Mouse (Mus musculus): Measurements from ENCODE around the gene Slc25a13. TPM values are rescaled to one million over a fixed set of nuclear protein-coding genes. Genes with fewer than 3 reads are reported as not detected.
A peak's percentile ranks its signal among the peaks of the same experiment; 100 is the strongest.

The Slc25a13 gene
- polyA plus RNA-seq, 1 experiment from 2014 or later = 11.8 TPM

DNA sequence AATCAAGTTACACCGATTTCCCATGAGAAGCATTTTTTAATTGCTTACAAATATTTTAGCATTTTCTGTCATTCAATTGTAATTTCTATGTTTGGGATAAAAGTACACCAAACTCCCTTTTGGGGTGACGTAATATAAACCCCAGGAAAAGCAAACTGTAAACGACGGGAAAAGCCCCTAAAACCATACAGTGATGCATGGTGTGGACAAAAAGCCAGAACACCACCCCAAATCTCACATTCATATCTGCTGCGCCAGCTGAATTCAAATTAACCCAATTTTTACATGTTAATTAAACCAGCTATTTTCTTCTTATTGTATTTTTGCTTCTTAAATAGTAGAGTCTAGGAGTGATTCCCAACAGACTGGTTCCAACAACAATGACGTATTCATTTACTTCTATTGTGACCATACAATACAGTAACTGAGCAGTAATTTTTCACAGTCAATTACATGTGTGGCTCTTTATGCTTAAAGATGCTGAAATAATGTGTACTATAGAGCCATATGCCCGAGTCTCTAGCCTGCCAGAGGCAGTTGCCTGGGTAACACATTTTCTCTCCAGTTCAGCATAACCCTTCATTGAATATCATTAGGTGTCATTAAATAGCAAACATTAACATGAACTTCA, 53.9 kb downstream of the Slc25a13 start:
- Histone ChIP-seq H3K4me2 (ENCODE audit: low read length) (peak overlapping the region; percentile 25; the same call in 1 of the 2 replicates), H3K4me1 (ENCODE audit: control insufficient read depth, insufficient read depth, low read length) (peaks cover 25% of the 10 kb centered on the region)

DNA sequence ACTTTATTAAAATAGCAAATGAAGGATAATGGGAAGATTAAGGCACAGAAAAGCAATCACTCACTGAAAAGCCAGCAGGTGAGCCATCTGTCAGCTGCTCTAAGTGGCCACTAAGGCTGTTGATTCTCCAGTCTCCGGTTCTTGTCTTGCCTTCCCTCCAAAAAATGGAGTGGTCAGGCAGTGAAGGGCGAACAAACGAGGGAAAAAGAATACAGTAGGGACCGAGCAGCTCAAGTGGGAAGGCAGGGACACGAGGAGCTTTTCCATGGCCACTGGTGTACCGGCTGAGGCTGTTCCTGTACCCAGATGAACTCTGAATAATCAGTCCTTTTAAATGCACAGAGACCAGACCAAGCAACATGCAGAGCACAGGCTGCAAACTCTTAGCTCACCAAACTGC, 54.8 kb downstream of the Slc25a13 start:
- ATAC-seq (no peak; the same call in 1 of the 2 replicates), DNase-seq (ENCODE audit: low spot score) (peak; percentile 60)
- Histone ChIP-seq H3K4me3 (ENCODE audit: low read depth, low read length) (no peak overlapping the region), H3K9ac (ENCODE audit: low read length) (peak overlapping the region; percentile 2; the same call in 1 of the 2 replicates), H3K9me3 (replicated peaks; ENCODE audit: control insufficient read depth, low read length) (no peaks in the 10 kb centered on the region), H3K27ac (ENCODE audit: low read depth, low read length) (peak overlapping the region; percentile 72), H3K27me3 (replicated peaks; ENCODE audit: control insufficient read depth, insufficient read depth, low read length) (0 out of 2 replicates have a peak, but pooled peaks cover 7% of the 10 kb centered on the region), H3K4me2 (ENCODE audit: low read length) (no peak overlapping the region; the same call in 1 of the 2 replicates), H3K36me3 (ENCODE audit: control insufficient read depth, insufficient read depth, low read length) (no peaks in the 10 kb centered on the region), H3K4me1 (ENCODE audit: control insufficient read depth, insufficient read depth, low read length) (peaks cover 25% of the 10 kb centered on the region)
- 12% methylated on average over 6 of the region's 6 CpGs for WGBS

More for the DNA sequence above, 53.9 kb downstream of the Slc25a13 start:
- WGBS = 6% methylated on average over 7 of the region's 7 CpGs
- H3K27me3 ChIP-seq (replicated peaks; ENCODE audit: control insufficient read depth, insufficient read depth, low read length) = 0 out of 2 replicates have a peak, but pooled peaks cover 7% of the 10 kb centered on the region
- no peaks in the 10 kb centered on the region for H3K36me3 ChIP-seq (ENCODE audit: control insufficient read depth, insufficient read depth, low read length)
- no peak overlapping the region for H3K9ac ChIP-seq (ENCODE audit: low read length)
- no peak overlapping the region for H3K4me3 ChIP-seq (ENCODE audit: low read depth, low read length)
- H3K9me3 ChIP-seq (replicated peaks; ENCODE audit: control insufficient read depth, low read length) = no peaks in the 10 kb centered on the region
- peak; percentile 93 for ATAC-seq
- peak overlapping the region; percentile 72; the same call in 1 of the 2 replicates for H3K27ac ChIP-seq (ENCODE audit: low read depth, low read length)
- peak; percentile 95 for DNase-seq (ENCODE audit: low spot score)

DNA sequence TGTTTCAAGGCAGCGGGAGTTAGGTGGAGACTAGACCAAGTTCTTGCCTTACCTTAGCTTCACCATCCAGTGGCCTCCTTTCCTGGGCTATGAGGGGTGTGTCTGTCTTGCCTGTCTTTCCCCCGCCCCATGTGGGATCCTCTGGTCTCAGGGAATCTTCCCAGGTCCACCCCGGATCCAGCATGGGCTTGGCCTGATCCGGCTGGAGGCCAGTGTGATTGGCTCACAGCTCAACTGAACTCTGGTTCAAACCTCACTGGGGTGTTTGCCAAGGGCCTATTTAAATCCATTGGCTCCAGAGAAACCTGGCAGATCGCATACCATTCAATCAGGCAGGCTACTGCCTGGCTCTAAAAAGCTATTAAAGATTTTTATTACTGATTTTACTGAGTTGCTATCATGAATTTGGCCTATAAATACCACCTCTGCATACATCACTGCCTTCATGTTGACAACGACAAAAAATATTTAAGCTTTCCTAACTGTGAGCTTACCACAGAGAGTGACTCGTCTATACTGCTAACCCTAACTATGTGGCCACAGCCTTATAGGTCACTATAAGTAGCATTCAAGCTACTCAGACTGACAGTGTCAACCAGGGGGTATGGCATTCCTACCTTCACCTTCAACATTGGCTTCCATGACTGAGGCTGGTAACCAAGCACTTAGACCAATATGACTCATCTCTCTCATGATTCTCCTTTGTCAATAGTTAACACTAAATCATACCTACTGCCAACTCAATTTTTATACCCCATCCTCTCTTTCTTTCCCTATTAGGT, 56.1 kb downstream of the Slc25a13 start:
- Histone ChIP-seq H3K36me3 (ENCODE audit: control insufficient read depth, insufficient read depth, low read length) (no peaks in the 10 kb centered on the region), H3K9ac (ENCODE audit: low read length) (no peak overlapping the region), H3K27ac (ENCODE audit: low read depth, low read length) (no peak overlapping the region), H3K4me1 (ENCODE audit: control insufficient read depth, insufficient read depth, low read length) (peaks cover 25% of the 10 kb centered on the region), H3K4me2 (ENCODE audit: low read length) (no peak overlapping the region), H3K4me3 (ENCODE audit: low read depth, low read length) (no peak overlapping the region), H3K27me3 (replicated peaks; ENCODE audit: control insufficient read depth, insufficient read depth, low read length) (no peaks in the 10 kb centered on the region), H3K9me3 (replicated peaks; ENCODE audit: control insufficient read depth, low read length) (no peaks in the 10 kb centered on the region)
- no peak for DNase-seq (ENCODE audit: low spot score)
- WGBS = 85% methylated on average over 7 of the region's 7 CpGs
- ATAC-seq = no peak

DNA sequence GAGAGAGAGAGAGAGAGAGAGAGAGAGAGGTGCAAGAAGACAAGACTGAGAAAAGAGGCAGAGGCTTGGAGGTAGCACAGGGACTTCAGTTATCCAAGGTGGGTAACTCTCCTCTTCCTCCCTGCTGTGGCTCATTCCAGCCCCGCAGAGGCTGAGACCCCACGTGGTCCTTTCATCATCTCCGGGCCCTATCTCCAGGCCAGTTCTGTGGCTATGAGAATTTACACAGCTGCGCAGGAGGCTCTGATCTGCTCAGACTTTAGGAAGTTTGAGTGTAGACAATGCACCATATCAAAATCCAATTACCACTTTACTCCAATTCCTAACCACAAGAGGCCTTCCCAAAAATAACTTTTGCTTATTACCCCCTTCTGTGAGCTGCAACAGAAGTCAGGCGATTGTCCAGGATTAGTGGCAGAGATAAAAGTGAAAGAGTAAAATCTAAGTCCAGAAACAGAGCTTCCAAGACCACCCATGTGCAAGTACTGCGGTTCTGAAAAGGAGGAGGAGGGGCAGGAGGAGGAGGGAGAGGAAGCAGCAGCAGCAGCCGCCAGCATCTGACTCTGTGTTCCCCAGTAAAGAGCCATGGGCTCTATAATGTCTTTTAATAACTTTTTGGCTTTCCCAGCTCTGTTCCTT, 57.6 kb downstream of the Slc25a13 start:
- no peaks in the 10 kb centered on the region for H3K9me3 ChIP-seq (replicated peaks; ENCODE audit: control insufficient read depth, low read length)
- no peak overlapping the region for H3K9ac ChIP-seq (ENCODE audit: low read length)
- no peak overlapping the region for H3K4me2 ChIP-seq (ENCODE audit: low read length)
- peaks cover 25% of the 10 kb centered on the region for H3K4me1 ChIP-seq (ENCODE audit: control insufficient read depth, insufficient read depth, low read length)
- DNase-seq (ENCODE audit: low spot score) (peak; percentile 32), ATAC-seq (no peak)
- H3K36me3 ChIP-seq (ENCODE audit: control insufficient read depth, insufficient read depth, low read length) = no peaks in the 10 kb centered on the region
- H3K27ac ChIP-seq (ENCODE audit: low read depth, low read length) = no peak overlapping the region
- WGBS = 7% methylated on average over 7 of the region's 7 CpGs
- H3K27me3 ChIP-seq (replicated peaks; ENCODE audit: control insufficient read depth, insufficient read depth, low read length) = no peaks in the 10 kb centered on the region
- no peak overlapping the region for H3K4me3 ChIP-seq (ENCODE audit: low read depth, low read length)

DNA sequence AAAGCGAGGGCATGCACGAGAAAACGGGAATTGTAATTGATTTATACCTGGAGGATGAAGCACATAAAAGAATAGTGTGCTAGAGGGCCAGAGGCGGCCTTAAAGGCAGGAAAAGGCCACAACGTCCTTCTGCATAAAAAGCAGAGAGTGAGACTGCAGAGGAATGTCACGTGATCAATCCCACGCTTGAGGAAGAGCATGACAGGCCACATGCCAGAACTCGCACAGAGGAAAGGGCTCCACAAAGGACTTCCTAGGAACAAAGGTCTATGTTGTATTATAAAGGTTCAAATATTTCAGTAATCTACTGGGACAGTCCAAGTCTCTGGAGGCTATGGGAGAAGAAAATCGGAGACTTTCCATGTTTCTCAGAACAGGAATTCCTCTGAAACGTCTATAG, 63.5 kb downstream of the Slc25a13 start:
- no peak overlapping the region for H3K9ac ChIP-seq (ENCODE audit: low read length)
- DNase-seq (ENCODE audit: low spot score) = no peak
- H3K36me3 ChIP-seq (ENCODE audit: control insufficient read depth, insufficient read depth, low read length) = no peaks in the 10 kb centered on the region
- H3K27me3 ChIP-seq (replicated peaks; ENCODE audit: control insufficient read depth, insufficient read depth, low read length) = no peaks in the 10 kb centered on the region
- H3K4me3 ChIP-seq (ENCODE audit: low read depth, low read length) = no peak overlapping the region
- H3K4me1 ChIP-seq (ENCODE audit: control insufficient read depth, insufficient read depth, low read length) = no peaks in the 10 kb centered on the region
- H3K4me2 ChIP-seq (ENCODE audit: low read length) = no peak overlapping the region
- no peak overlapping the region for H3K27ac ChIP-seq (ENCODE audit: low read depth, low read length)
- H3K9me3 ChIP-seq (replicated peaks; ENCODE audit: control insufficient read depth, low read length) = no peaks in the 10 kb centered on the region
- ATAC-seq = no peak
- WGBS = 74% methylated on average over 10 of the region's 10 CpGs

DNA sequence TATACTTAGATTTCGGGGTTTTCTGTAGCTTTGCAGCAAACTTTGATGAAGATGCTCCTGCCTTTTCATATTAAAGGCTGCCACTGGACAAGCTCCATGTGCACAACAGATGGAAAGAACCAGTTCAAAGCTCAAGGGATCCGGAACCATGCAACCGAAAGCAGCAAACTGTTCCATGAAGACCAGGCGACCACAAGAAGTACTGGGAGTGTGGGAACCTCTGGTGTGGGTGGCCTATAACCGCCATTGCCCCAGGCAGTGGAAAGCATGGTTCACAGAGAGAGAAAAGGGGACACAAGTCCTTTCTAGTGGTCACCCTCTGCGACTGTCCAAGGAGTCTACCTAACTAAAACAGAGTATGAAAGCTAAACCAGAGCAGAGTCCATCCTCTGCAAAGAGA, 66.2 kb downstream of the Slc25a13 start:
- Histone ChIP-seq H3K9me3 (replicated peaks; ENCODE audit: control insufficient read depth, low read length) (no peaks in the 10 kb centered on the region), H3K27ac (ENCODE audit: low read depth, low read length) (no peak overlapping the region), H3K4me2 (ENCODE audit: low read length) (no peak overlapping the region), H3K4me1 (ENCODE audit: control insufficient read depth, insufficient read depth, low read length) (no peaks in the 10 kb centered on the region), H3K9ac (ENCODE audit: low read length) (no peak overlapping the region), H3K27me3 (replicated peaks; ENCODE audit: control insufficient read depth, insufficient read depth, low read length) (no peaks in the 10 kb centered on the region), H3K36me3 (ENCODE audit: control insufficient read depth, insufficient read depth, low read length) (no peaks in the 10 kb centered on the region), H3K4me3 (ENCODE audit: low read depth, low read length) (no peak overlapping the region)
- ATAC-seq (no peak), DNase-seq (ENCODE audit: low spot score) (no peak)
- WGBS = 93% methylated on average over 6 of the region's 6 CpGs

DNA sequence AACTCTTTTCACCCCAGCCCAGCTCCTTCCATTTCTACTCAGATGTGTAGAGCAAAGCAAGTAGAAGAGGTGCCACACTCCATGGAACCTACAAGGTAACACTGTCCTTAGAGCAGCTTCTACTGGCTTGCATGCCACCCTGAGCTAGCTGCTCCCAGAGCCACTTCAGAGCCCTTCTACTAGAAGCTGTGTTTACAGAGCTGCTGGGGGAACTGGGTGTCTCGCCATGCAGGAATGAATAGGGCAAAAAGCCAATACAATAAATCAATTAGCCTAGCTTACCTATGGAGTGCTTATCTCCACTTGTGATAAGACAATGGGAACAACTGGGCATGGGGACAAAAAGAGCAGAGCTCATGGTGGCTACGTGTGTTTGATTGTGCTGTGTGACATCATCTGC, 67.2 kb downstream of the Slc25a13 start:
- H3K27ac ChIP-seq (ENCODE audit: low read depth, low read length) = no peak overlapping the region
- no peaks in the 10 kb centered on the region for H3K9me3 ChIP-seq (replicated peaks; ENCODE audit: control insufficient read depth, low read length)
- H3K27me3 ChIP-seq (replicated peaks; ENCODE audit: control insufficient read depth, insufficient read depth, low read length) = no peaks in the 10 kb centered on the region
- no peak for DNase-seq (ENCODE audit: low spot score)
- 78% methylated on average over 2 of the region's 2 CpGs for WGBS
- H3K4me1 ChIP-seq (ENCODE audit: control insufficient read depth, insufficient read depth, low read length) = no peaks in the 10 kb centered on the region
- no peaks in the 10 kb centered on the region for H3K36me3 ChIP-seq (ENCODE audit: control insufficient read depth, insufficient read depth, low read length)
- no peak overlapping the region for H3K4me2 ChIP-seq (ENCODE audit: low read length)
- H3K9ac ChIP-seq (ENCODE audit: low read length) = no peak overlapping the region
- no peak overlapping the region for H3K4me3 ChIP-seq (ENCODE audit: low read depth, low read length)
- no peak for ATAC-seq

DNA sequence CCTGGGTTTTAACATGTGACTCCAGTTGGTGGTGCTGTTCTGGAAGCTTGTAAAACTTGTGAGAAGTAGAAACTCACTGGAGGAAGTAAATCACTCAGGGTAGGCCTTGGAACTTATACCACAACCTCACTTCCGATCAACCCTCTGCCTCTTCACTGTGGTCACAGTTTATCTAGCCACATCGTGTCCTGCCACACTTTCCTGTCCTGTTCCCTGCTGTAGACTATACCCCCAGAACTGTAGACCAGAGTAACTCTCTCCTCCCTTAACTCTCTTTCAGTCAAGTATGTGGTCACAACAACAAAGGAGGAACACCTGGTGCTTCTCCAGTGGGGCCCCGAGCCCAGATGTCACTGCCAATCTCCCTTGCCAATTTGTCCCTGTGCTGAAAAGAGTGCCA, 67.6 kb downstream of the Slc25a13 start:
- 83% methylated on average over 3 of the region's 3 CpGs for WGBS

More for the DNA sequence above, 67.6 kb downstream of the Slc25a13 start:
- no peak for ATAC-seq
- Histone ChIP-seq H3K9me3 (replicated peaks; ENCODE audit: control insufficient read depth, low read length) (no peaks in the 10 kb centered on the region), H3K4me2 (ENCODE audit: low read length) (no peak overlapping the region), H3K27ac (ENCODE audit: low read depth, low read length) (no peak overlapping the region), H3K4me1 (ENCODE audit: control insufficient read depth, insufficient read depth, low read length) (no peaks in the 10 kb centered on the region), H3K27me3 (replicated peaks; ENCODE audit: control insufficient read depth, insufficient read depth, low read length) (no peaks in the 10 kb centered on the region), H3K4me3 (ENCODE audit: low read depth, low read length) (no peak overlapping the region), H3K9ac (ENCODE audit: low read length) (no peak overlapping the region), H3K36me3 (ENCODE audit: control insufficient read depth, insufficient read depth, low read length) (no peaks in the 10 kb centered on the region)
- no peak for DNase-seq (ENCODE audit: low spot score)
